In genomic region chr7:109518036-109518681, GRCm38 (mm10) we compare ENCODE assay signal across 8 mouse cellular contexts. TPM values are rescaled to one million over a fixed set of nuclear protein-coding genes. Genes with fewer than 3 reads are reported as not detected.
DNase-seq lines count a peak whose midpoint lies in the region; ATAC-seq and TF ChIP-seq lines count a peak whose summit lies in the region.

No protein-coding gene starts in this region.

- intact Hi-C loops in left cerebral cortex, postnatal 4 days (cut with DNase I): no loop called here

- H3K9me3 ChIP-seq in heart, embryonic 14.5 days (ENCODE audit: control insufficient read depth, low read length): no peaks in the 10 kb centered on the region
- no peaks in the 10 kb centered on the region for H3K9me3 ChIP-seq in erythroblast, embryonic 14.5 days (ENCODE audit: control insufficient read depth, low read length)
- H3K9me3 ChIP-seq in limb, embryonic 15.5 days: no peaks in the 10 kb centered on the region

- ATAC-seq in heart, embryonic 14.5 days (ENCODE audit: insufficient number of reproducible peaks, insufficient read depth, low FRiP score, low read depth): no peak
- ATAC-seq in limb, embryonic 15.5 days (ENCODE audit: insufficient number of reproducible peaks, low FRiP score, low TSS enrichment, low read depth): no peak

- H3K9ac ChIP-seq in heart, embryonic 14.5 days (ENCODE audit: low read length): peak overlapping the region; percentile 74
- H3K9ac ChIP-seq in limb, embryonic 15.5 days: peak overlapping the region; percentile 43

- peaks cover 0 to 18% of the 10 kb centered on the region in 2 experiments; a peak in 2 of 4 replicates for H3K4me1 ChIP-seq in heart, embryonic 14.5 days (ENCODE audit: control insufficient read depth in 2 of 2, insufficient read depth in 2 of 2, low read length in 2 of 2)
- H3K4me1 ChIP-seq in erythroblast, embryonic 14.5 days (ENCODE audit: control insufficient read depth): peaks cover 55% of the 10 kb centered on the region
- peaks cover 25% of the 10 kb centered on the region for H3K4me1 ChIP-seq in limb, embryonic 15.5 days
- peaks cover 7% of the 10 kb centered on the region; the same call in 1 of the 2 replicates for H3K4me1 ChIP-seq in small intestine, adult 2 months (ENCODE audit: control insufficient read depth, insufficient read depth, insufficient read length, low read length)

- H3K4me2 ChIP-seq in heart, embryonic 14.5 days (ENCODE audit: low read length): peak overlapping the region; percentile 94
- H3K4me2 ChIP-seq in limb, embryonic 15.5 days: peak overlapping the region; percentile 82

- no peak for TF ChIP-seq POLR2A in small intestine, adult 2 months (IDR thresholded peaks at IDR 0.05; ENCODE audit: low read depth, low read length)

- WGBS in heart, embryonic 14.5 days: 19% methylated on average over 10 of the region's 10 CpGs
- 17% methylated on average over 10 of the region's 10 CpGs for WGBS in limb, embryonic 15.5 days
- 8% methylated on average over 10 of the region's 10 CpGs for WGBS in small intestine, adult 2 months

- H3K36me3 ChIP-seq in heart, embryonic 14.5 days (ENCODE audit: control insufficient read depth, insufficient read depth, low read length): peaks cover 34% of the 10 kb centered on the region
- H3K36me3 ChIP-seq in erythroblast, embryonic 14.5 days (ENCODE audit: control insufficient read depth): peaks cover 36% of the 10 kb centered on the region
- peaks cover 26% of the 10 kb centered on the region for H3K36me3 ChIP-seq in limb, embryonic 15.5 days
- H3K36me3 ChIP-seq in small intestine, adult 2 months (ENCODE audit: control insufficient read depth, insufficient read depth, low read length): peaks cover 24% of the 10 kb centered on the region

- no peak for DNase-seq in heart, postnatal 4 days
- peak; percentile 82 for DNase-seq in ES-CJ7 (ENCODE audit: low read depth, low spot score)
- DNase-seq in gastrocnemius, adult 8-10 months (ENCODE audit: low spot score in 2 of 2): no peak
- no peak for DNase-seq in left cerebral cortex, postnatal 4 days

- H3K4me3 ChIP-seq in heart, embryonic 14.5 days (ENCODE audit: control insufficient read depth in 1 of 2, insufficient read depth in 1 of 2, low read depth in 1 of 2, low read length in 2 of 2): peak overlapping the region; percentile 55 to 80
- peak overlapping the region; percentile 79 for H3K4me3 ChIP-seq in erythroblast, embryonic 14.5 days (replicated peaks)
- peak overlapping the region; percentile 73 for H3K4me3 ChIP-seq in limb, embryonic 15.5 days
- H3K4me3 ChIP-seq in small intestine, adult 2 months (ENCODE audit: low read depth, low read length): peak overlapping the region; percentile 68

- H3K27ac ChIP-seq in heart, embryonic 14.5 days (replicated peaks in 1 of 2; ENCODE audit: control insufficient read depth in 1 of 2, insufficient read depth in 1 of 2, low read depth in 2 of 2, low read length in 2 of 2): peak overlapping the region; percentile 96 to 98
- H3K27ac ChIP-seq in limb, embryonic 15.5 days: peak overlapping the region; percentile 99
- peak overlapping the region; percentile 97 for H3K27ac ChIP-seq in small intestine, adult 2 months (ENCODE audit: insufficient read depth, low read depth, low read length)

- H3K27me3 ChIP-seq in heart, embryonic 14.5 days (ENCODE audit: control insufficient read depth, insufficient read depth, low read length): no peaks in the 10 kb centered on the region
- H3K27me3 ChIP-seq in erythroblast, embryonic 14.5 days (ENCODE audit: control insufficient read depth): no peaks in the 10 kb centered on the region
- H3K27me3 ChIP-seq in limb, embryonic 15.5 days: no peaks in the 10 kb centered on the region
- no peaks in the 10 kb centered on the region for H3K27me3 ChIP-seq in small intestine, adult 2 months (ENCODE audit: control insufficient read depth, insufficient read depth, low read length)

- TF ChIP-seq CTCF in small intestine, adult 2 months (IDR thresholded peaks at IDR 0.05; ENCODE audit: extremely low read depth, insufficient read length, insufficient replicate concordance, low read depth, low read length): no peak

RNA-seq across cellular contexts. Expression of gene Rpl27a, which starts 0.8 kb away (rescaled TPM):
- 82.8 and 86.9 TPM in 2 replicates for polyA plus RNA-seq in heart, embryonic 14.5 days (2014; fragmentation: Nextera tagmentation; extraction: Ambion mirVana)
- total RNA-seq in heart, postnatal 4 days (2021): 100 to 1,000 TPM; 152 to 160 TPM
- polyA plus RNA-seq in erythroblast, embryonic 14.5 days (2012): 866 and 1,006 TPM in 2 replicates
- 113 and 140 TPM in 2 replicates for polyA plus RNA-seq in limb, embryonic 15.5 days (2015; fragmentation: Nextera tagmentation; extraction: Ambion mirVana)
- polyA plus RNA-seq in small intestine, adult 2 months (2012; rRNA removed): 232 and 339 TPM in 2 replicates
- total RNA-seq in gastrocnemius, adult 8-10 months (2022): 10 to 100 TPM; 66.8 to 96.7 (median 83.2) TPM
- 100 to 1,000 TPM; 159 TPM for total RNA-seq in left cerebral cortex, postnatal 4 days (2021)

RNA-seq across cellular contexts. Expression of gene Trim66, which starts 10.2 kb away (rescaled TPM):
- 0.11 and 0.13 TPM in 2 replicates for polyA plus RNA-seq in heart, embryonic 14.5 days (2014; fragmentation: Nextera tagmentation; extraction: Ambion mirVana)
- under 1 TPM; 0.05 to 0.11 TPM for total RNA-seq in heart, postnatal 4 days (2021)
- polyA plus RNA-seq in erythroblast, embryonic 14.5 days (2012): not detected in 2 replicates
- polyA plus RNA-seq in limb, embryonic 15.5 days (2015; fragmentation: Nextera tagmentation; extraction: Ambion mirVana): 0.04 and 0.11 TPM in 2 replicates
- 0.03 TPM in 1 of 2 replicates, not detected in the other for polyA plus RNA-seq in small intestine, adult 2 months (2012; rRNA removed)
- total RNA-seq in gastrocnemius, adult 8-10 months (2022): under 1 TPM; 0.07 to 0.13 (median 0.12) TPM
- 1 to 10 TPM; 3.1 TPM for total RNA-seq in left cerebral cortex, postnatal 4 days (2021)
